Mouse (Mus musculus): ENCODE results near the gene Irx5. TPM values are rescaled to one million over a fixed set of nuclear protein-coding genes. Genes with fewer than 3 reads are reported as not detected.

The Irx5 gene
- total RNA-seq, 2 experiments from 2014 or later = 8.8 to 11.9 TPM

GRCm38 (mm10) chr8:92359000-92359832, 1.8 kb downstream of the Irx5 start:
- intact Hi-C loops (cut with DNase I) = loop anchor here (5.0 to 10.0 kb wide), 3 partner anchors 372 to 827 kb away; no protein-coding TSS in a partner anchor
- no peak for DNase-seq (ENCODE audit: low spot score)

- intact Hi-C loops (cut with DNase I) = loop anchor here (5.0 to 10.0 kb wide), 5 partner anchors 363 to 1165 kb away; partner anchors contain the start of gene Aktip
- no peak for DNase-seq (ENCODE audit: low spot score)
Observed at GRCm38 (mm10) chr8:92359833-92360082, 2.3 kb downstream of the Irx5 start.

- DNase-seq (ENCODE audit: low spot score) = no peak
- intact Hi-C loops (cut with DNase I) = loop anchor here (5.0 to 10.0 kb wide), 2 partner anchors 362 to 1165 kb away; partner anchors contain the start of gene Aktip
Observed at GRCm38 (mm10) chr8:92360083-92360861, 2.8 kb downstream of the Irx5 start.

- intact Hi-C loops (cut with DNase I) = loop anchor here (2.0 to 10.0 kb wide), 3 partner anchors 361 to 1167 kb away; partner anchors contain the start of gene Aktip
- no peak for DNase-seq (ENCODE audit: low spot score)
Observed at GRCm38 (mm10) chr8:92361546-92362351, 4.3 kb downstream of the Irx5 start.

GRCm38 (mm10) chr8:92362396-92363115, 5.1 kb downstream of the Irx5 start:
- intact Hi-C loops (cut with DNase I) = loop anchor here (2.0 to 10.0 kb wide), 3 partner anchors 360 to 1168 kb away; partner anchors contain the start of gene Aktip
- DNase-seq (ENCODE audit: low spot score) = no peak

GRCm38 (mm10) chr8:92363217-92364147, 6.1 kb downstream of the Irx5 start:
- no peak for DNase-seq (ENCODE audit: low spot score)
- intact Hi-C loops (cut with DNase I) = loop anchor here (2.0 to 10.0 kb wide), 3 partner anchors 359 to 1169 kb away; partner anchors contain the start of gene Aktip

GRCm38 (mm10) chr8:92364148-92364775, 6.8 kb downstream of the Irx5 start:
- DNase-seq (ENCODE audit: low spot score) = no peak
- intact Hi-C loops (cut with DNase I) = loop anchor here (5.0 to 10.0 kb wide), 2 partner anchors 358 to 1169 kb away; partner anchors contain the start of gene Aktip

GRCm38 (mm10) chr8:92364776-92365240, 7.4 kb downstream of the Irx5 start:
- intact Hi-C loops (cut with DNase I) = loop anchor here (5.0 to 10.0 kb wide), 2 partner anchors 357 to 1170 kb away; partner anchors contain the start of gene Aktip
- DNase-seq (ENCODE audit: low spot score) = no peak

GRCm38 (mm10) chr8:92365241-92365943, 8.0 kb downstream of the Irx5 start:
- intact Hi-C loops (cut with DNase I) = loop anchor here (10.0 kb wide), 1 partner anchor 1171 kb away; the partner anchor contains the start of gene Aktip
- no peak for DNase-seq (ENCODE audit: low spot score)

- intact Hi-C loops (cut with DNase I) = loop anchor here (10.0 kb wide), 1 partner anchor 1171 kb away; the partner anchor contains the start of gene Aktip
- no peak for DNase-seq (ENCODE audit: low spot score)
Observed at GRCm38 (mm10) chr8:92365944-92366735, 8.7 kb downstream of the Irx5 start.

GRCm38 (mm10) chr8:92366736-92367267, 9.4 kb downstream of the Irx5 start:
- intact Hi-C loops (cut with DNase I) = loop anchor here (10.0 kb wide), 1 partner anchor 1172 kb away; the partner anchor contains the start of gene Aktip
- DNase-seq (ENCODE audit: low spot score) = no peak

- intact Hi-C loops (cut with DNase I) = no loop called here
- no peak for DNase-seq (ENCODE audit: low spot score)
Observed at GRCm38 (mm10) chr8:92379524-92379923, 22.1 kb downstream of the Irx5 start.

GRCm38 (mm10) chr8:92380571-92380970, 23.1 kb downstream of the Irx5 start:
- DNase-seq (ENCODE audit: low spot score) = no peak
- intact Hi-C loops (cut with DNase I) = no loop called here

GRCm38 (mm10) chr8:92387893-92388292, 30.5 kb downstream of the Irx5 start:
- no peak for DNase-seq (ENCODE audit: low spot score)
- intact Hi-C loops (cut with DNase I) = no loop called here

- intact Hi-C loops (cut with DNase I) = no loop called here
Observed at GRCm38 (mm10) chr8:92404218-92404617, 46.8 kb downstream of the Irx5 start.

GRCm38 (mm10) chr8:92408092-92408491, 50.7 kb downstream of the Irx5 start:
- DNase-seq (ENCODE audit: low spot score) = no peak
- intact Hi-C loops (cut with DNase I) = no loop called here

More at GRCm38 (mm10) chr8:92404218-92404617, 46.8 kb downstream of the Irx5 start:
- no peak for DNase-seq (ENCODE audit: low spot score)
